Mouse (Mus musculus): ENCODE measurements around the gene Pcp2.
"Not testable (repeated sequence)": the region's sequence is repeated elsewhere in the genome, so short reads cannot be mapped to it uniquely, and the experiment has no call there.

Pcp2 gene

DNA sequence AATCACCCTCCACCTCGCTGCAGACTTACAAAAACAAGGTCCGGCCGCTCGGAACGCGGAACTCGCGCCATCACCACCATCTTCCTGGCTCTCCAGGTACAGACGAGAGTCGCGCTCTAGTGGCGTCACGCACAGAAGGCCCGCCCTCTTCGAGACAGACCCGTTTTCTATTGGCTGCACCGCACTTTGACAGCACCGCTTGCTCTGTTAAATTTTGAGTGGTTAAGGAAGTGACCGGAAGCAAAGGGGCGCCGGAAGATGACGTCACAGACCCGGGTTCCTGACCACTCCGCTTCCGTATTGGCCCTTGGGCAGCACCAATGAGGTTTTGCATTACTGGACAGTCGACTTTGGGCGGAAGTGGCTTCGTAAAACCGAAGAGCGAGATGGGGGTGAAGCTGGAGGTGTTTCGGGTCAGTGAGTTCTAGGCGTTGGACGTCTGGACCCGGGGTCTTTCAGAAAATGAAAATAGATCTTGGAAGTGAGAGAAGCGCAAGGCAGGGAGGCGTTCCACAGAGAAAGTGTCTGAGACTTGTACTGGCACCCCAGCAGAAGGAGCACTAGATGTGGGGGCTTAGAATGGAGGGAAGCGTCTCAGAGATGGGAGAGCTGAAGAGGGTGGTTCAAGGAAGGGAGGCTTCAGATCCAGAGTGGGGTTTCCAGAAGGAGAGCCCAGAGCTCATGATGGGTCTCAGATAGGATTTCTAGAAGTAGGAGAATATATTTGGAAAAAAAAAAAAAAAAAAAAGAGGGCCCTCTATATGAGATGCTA is 4.0 kb downstream of the Pcp2 start, which contains the start of the genes Xab2 and Pet100:
Gene Xab2, minus strand, starts transcription at position 118 of the 772 bp plus-strand sequence.
Gene Pet100, plus strand, starts transcription at position 350 of the 772 bp plus-strand sequence.
- peak; percentile 95 to 96 for DNase-seq

- DNase-seq, result no peak
These were observed 15.6 kb downstream of the Pcp2 start for GRCm38 (mm10) chr8:3609816-3610150.

DNA sequence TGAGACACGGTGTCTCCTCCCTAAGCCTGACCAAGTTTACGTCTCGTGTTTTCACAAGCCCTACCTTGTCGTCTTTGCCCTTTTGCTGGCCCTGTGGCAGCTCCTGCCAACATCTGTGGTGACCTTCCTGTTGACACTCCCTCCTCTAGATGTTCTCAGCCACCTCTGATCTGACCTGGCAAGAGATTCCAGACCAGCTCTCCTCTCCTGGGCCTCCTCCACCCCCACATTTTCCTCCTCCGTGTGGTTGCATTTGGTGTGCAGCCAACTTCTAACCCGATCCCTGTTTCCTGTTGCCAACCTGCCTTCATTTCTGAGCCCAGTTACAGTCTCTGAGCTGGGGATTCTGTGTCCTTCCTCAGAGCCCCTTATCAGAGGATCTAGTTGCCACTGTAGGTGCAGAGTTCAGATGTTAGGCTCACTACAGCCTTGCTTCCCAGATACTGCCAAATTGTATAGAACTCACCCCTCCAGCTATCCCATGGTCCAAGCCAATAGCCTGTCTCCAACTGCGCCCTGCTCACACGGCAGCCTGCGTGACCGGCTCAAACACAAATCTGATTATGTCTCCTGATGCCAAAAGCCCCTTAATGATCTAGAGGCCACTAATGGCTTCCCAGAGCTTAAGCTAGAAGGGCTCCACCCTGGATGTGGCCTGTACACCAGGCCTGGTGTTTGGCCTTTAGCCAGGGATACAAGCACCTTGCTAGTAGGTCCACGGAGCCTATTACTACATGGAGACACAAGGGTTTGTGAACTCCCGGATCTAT is 16.1 kb downstream of the Pcp2 start:
- no peak for DNase-seq

GRCm38 (mm10) chr8:3607822-3608221 is 17.5 kb downstream of the Pcp2 start:
- DNase-seq, result no peak

DNA sequence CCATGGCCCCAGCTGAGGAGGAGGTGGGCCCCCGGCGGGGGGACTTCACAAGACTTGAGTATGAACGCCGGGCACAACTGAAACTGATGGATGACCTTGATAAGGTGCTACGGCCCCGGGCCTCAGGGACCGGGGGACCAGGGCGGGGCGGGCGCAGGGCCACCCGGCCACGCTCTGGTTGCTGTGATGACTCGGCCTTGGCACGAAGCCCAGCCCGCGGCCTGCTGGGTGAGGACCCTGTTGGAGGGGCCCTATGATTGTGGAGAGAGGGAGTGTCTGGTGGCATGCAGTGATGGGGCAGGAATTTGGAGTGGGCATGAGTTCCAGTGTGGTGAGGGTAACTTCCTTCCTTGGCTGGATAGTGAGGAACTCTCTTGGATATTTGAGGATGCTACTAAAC is 18.8 kb downstream of the Pcp2 start:
- no peak for DNase-seq

DNA sequence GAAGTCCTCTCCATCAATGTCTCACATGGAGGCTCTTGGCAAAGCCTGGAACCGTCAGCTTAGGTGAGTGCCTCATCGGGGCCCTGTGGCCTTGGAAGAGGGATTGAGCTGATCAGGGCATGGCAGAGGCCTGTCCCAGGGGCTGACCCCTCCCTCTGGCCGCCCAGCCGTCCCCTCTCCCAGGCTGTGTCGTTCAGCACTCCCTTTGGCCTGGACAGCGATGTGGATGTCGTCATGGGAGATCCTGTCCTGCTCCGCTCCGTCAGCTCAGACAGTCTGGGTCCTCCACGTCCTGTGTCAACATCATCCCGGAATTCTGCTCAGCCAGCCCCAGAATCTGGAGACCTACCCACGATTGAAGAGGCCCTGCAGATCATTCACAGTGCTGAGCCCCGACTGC is 21.9 kb downstream of the Pcp2 start:
- DNase-seq, result no peak

DNA sequence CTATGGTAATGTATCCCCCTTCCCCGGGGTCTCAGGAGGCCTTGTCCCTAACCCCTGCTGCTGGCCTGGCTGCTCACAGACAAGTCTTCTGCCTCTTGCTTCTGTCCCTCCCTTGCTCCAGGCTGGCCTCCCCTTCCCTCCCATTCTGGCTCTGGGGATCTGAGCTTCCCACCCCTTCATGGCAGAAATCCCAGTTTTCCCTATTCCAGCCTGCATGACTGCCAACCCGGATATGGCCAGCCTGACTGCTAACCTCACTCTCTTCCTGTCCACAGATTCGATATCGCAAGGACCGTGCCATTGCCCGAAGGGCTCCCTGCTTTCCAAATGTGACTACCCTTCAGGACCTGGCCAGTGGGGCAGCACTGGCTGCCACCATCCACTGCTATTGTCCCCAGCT is 24.9 kb downstream of the Pcp2 start:
- no peak for DNase-seq

- DNase-seq, result no peak
These were observed 26.1 kb downstream of the Pcp2 start for GRCm38 (mm10) chr8:3599219-3599618.

DNA sequence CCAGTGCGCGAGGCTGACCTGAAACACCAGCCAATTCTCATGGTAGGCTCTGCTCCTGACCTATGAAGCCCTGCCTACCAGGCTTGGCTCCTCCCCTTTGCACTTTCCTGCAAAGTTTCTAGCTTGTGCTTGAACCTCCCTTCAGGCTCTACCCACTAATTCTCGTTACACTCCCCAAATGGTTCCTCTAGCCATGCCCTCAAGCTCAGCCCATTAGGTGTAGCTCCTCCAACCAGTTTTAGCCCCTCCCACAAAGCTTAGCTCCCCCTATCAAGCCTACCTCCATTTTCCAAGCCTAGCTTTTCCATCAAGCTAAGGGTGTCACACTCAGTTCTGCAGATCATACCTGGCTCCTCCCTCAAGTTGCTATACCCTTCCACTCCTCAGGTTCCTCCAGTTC is 27.3 kb downstream of the Pcp2 start:
- DNase-seq, result no peak

DNA sequence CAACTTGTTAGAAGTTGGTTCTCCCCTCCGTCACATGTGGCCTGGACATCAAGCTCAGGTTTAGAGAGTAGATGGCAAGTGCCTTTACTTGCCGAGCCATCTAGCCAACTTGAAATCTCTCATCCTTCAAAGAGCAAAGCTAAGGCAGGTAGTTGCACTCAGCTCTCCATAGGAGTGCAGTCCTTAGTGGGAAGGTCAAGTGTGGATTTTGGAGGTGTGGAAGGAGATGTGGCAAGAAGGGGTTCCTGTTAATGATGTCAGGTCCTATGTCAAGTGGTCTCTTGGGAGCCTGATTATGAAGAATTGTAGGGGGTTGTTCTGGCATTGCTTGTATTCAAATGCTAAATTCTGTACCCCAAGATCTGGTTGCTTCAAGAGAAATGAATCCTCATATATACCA is 30.9 kb downstream of the Pcp2 start:
- DNase-seq, result no peak

DNA sequence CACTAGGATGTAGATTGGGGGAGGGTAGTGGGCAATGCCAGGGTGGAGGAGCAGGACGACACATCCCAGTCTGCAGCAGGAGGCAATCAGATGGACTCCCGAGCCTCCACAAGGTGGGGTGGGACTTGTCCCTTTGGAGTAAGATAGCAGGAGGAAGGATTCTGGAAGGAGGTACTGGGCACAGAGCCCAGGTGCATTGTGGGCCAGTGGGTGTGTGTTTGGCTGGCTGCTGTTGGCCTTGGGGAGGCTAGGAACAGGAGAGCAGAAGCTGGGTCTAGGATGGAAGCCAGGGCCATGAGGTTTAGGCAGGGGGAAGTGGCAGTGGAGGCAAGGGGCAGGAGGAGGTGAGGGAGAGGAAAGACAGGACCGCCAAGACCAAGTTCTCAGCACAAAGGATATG is 31.9 kb downstream of the Pcp2 start:
- no peak for DNase-seq

GRCm38 (mm10) chr8:3588258-3588633 is 37.1 kb downstream of the Pcp2 start:
- DNase-seq, result no peak

GRCm38 (mm10) chr8:3587391-3588257 is 37.7 kb downstream of the Pcp2 start:
- DNase-seq, result peak in 1 of 2 experiments; percentile 14

DNA sequence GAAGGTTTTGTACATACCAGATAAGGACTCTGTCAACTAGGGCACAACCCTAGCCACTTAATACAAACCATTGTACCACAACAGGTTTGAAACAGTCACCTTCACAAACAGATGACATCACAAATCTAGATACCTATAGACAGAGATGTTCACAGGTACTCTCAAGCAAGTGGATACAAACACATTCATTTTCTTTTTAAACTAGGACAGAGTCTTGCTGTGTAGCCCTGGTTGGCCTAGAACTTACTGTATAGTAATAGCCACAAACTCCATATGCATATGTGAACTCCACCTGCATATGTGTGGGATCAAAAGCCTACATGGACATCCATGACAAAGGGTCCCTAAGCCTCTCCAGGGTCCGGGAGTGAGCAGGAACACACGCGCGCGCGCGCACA is 38.4 kb downstream of the Pcp2 start, which contains the start of gene Camsap3:
Gene Camsap3, plus strand, starts transcription at position 301 of the 398 bp plus-strand sequence.
- DNase-seq, result no peak

DNA sequence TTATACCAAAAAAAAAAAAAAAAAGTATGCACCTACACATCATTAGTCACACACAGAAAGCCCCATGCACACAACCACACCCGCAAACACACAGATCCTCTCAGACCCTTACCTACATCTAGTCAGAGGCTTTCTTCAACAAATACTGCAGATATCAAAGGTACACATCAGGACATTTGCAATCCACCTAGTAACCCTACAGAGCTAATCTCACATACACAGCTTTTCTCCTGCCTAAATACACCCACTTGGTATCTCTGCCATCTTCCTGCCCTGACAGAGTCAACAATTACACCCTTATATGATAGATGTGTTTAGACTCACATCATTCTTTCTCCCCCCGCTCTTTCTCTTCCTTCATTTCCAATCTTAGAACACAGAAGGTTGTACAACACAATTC is 38.9 kb downstream of the Pcp2 start:
- DNase-seq, result no peak

GRCm38 (mm10) chr8:3581961-3582360 is 43.4 kb downstream of the Pcp2 start:
- not testable (repeated sequence) for DNase-seq

DNA sequence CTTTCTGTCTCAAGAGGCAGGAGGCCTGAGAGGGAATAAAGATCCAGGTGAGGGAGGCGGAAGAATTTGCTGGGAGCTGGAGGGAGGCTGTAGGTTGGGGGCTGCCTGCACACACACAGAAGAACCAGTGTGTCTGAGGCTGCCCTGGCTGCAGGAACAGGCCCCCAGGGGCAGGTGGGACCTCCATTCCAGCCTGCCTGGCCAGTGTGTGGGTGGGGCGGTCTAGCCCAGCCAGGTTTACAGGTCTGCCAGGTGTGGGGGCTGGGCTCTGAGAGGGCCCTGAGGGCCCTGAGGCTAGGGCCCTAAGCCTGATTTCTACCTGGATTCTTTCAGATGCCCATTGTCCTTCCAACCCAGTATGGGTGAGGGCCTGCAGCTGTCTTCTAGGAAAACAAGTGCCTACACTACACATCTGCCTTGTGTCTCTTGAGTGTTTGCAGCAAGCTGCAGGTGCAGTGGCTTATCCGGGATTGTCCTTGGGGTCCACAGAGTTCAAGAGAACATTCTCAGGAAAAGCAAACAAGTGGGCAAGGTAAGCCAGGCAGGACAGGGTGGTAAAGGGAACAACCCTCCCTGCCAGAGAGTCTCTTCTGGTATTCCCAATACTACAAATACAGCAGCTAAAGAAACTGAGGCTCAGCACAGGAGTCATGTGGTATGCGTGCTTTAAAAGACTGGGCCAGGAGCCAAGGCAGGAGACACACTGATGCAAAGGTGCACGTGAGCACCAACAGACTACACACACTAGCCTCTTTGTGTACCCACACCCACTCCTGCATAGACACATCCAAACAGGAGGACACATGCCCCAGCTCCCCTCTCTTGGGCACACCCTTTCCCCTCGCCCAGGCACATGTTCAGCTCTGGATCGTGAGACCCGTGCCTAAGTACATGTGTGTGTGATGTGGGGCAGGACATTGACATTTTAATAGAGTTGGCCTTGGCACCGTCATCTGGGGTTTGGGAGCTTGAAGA is 45.7 kb downstream of the Pcp2 start:
- DNase-seq, result no peak

- no peak for DNase-seq
These were observed 49.0 kb downstream of the Pcp2 start for GRCm38 (mm10) chr8:3576211-3576960.

GRCm38 (mm10) chr8:3574546-3574945 is 50.8 kb downstream of the Pcp2 start:
- DNase-seq, result no peak
